Mouse (Mus musculus) stomach, embryonic 15.5 days (tissue): ENCODE measurements around the gene Hpd. TPM values are rescaled to one million over a fixed set of nuclear protein-coding genes. Genes with fewer than 3 reads are reported as not detected.
A peak's percentile ranks its signal among the peaks of the same experiment; 100 is the strongest.

ENCODE experiments used
- ATAC-seq: fragments of 200-750 bp; cut with Nextera tagmentation; 2 replicates; pipeline ENCODE4 v1.8.0; 2017; ENCODE audit warnings: low read depth, moderate number of reproducible peaks, moderate TSS enrichment; ENCODE audit not compliant: insufficient read depth, low FRiP score
- H3K27ac ChIP-seq: fragments of 300-500 bp; sonication (generic); 2 replicates; pipeline ENCODE4 v1.5.1; 2015; ENCODE audit warnings: mild to moderate bottlenecking, inconsistent platforms
- H3K27me3 ChIP-seq: fragments of 300-500 bp; sonication (generic); replicated peaks from 2 replicates; pipeline ENCODE4 v1.6.1; 2015; ENCODE audit warnings: inconsistent platforms
- H3K36me3 ChIP-seq: fragments of 300-500 bp; sonication (generic); 2 replicates; pipeline ENCODE4 v1.6.1; 2015; ENCODE audit warnings: inconsistent platforms
- H3K4me1 ChIP-seq: fragments of 300-500 bp; sonication (generic); 2 replicates; pipeline ENCODE4 v1.6.1; 2015; ENCODE audit warnings: inconsistent platforms
- H3K4me2 ChIP-seq: fragments of 300-500 bp; sonication (generic); 2 replicates; pipeline ENCODE4 v1.6.1; 2015; ENCODE audit warnings: mild to moderate bottlenecking, inconsistent platforms
- H3K4me3 ChIP-seq: fragments of 300-500 bp; sonication (generic); replicated peaks from 2 replicates; pipeline ENCODE4 v1.5.1; 2015; ENCODE audit warnings: inconsistent platforms
- H3K9ac ChIP-seq: fragments of 300-500 bp; sonication (generic); 2 replicates; pipeline ENCODE4 v1.6.1; 2015; ENCODE audit warnings: inconsistent platforms
- H3K9me3 ChIP-seq: fragments of 300-500 bp; sonication (generic); 2 replicates; pipeline ENCODE4 v1.6.1; 2016; ENCODE audit warnings: inconsistent platforms
- WGBS: fragments of 180-500 bp; shearing (Covaris S2); methylation state at CpG from one replicate; pipeline ENCODE4 v1.1.7; 2015; 5-methylcytosine and 5-hydroxymethylcytosine counted together
- polyA plus RNA-seq: library from polyadenylated mRNA; unstranded; fragments of >200 nt; fragmentation: Nextera tagmentation; extraction: Ambion mirVana; gene quantifications from 2 replicates; pipeline ENCODE4 v1.2.1, GENCODE M21; 2015

Hpd gene
- polyA plus RNA-seq, 1 experiment from 2014 or later, result 5.3 TPM

GRCm38 (mm10) chr5:123138230-123138911 lies 44.2 kb downstream of the Hpd start:
- H3K36me3 ChIP-seq, result no peaks in the 10 kb centered on the region
- peak; percentile 40 for ATAC-seq
- H3K27me3 ChIP-seq, result no peaks in the 10 kb centered on the region
- peak overlapping the region; percentile 87 for H3K4me2 ChIP-seq
- H3K9me3 ChIP-seq, result no peaks in the 10 kb centered on the region
- H3K9ac ChIP-seq, result peak overlapping the region; percentile 88
- peak overlapping the region; percentile 100 for H3K27ac ChIP-seq
- H3K4me1 ChIP-seq, result peaks cover 43% of the 10 kb centered on the region
- peak overlapping the region; percentile 60 for H3K4me3 ChIP-seq
- under 1% methylated on average over 37 of the region's 40 CpGs for WGBS

DNA sequence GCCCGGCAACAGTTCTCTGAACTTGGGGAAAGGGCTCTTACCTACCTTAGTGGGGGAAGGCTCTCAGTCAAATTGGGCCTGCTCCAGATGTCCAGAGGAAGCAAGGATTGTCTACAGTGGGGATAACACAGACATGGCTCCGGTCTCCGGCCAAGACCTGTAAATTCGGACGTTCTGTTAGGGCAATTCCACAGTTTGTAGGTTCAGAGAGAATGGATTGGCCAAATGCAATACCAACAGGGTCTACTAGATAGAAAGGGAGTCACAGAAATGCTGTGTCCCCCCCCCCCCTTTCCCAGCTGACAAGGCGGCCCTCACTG lies 44.7 kb downstream of the Hpd start:
- peak overlapping the region; percentile 60 for H3K4me3 ChIP-seq
- ATAC-seq, result no peak
- H3K36me3 ChIP-seq, result no peaks in the 10 kb centered on the region
- peak overlapping the region; percentile 87 for H3K4me2 ChIP-seq
- H3K9me3 ChIP-seq, result no peaks in the 10 kb centered on the region
- peak overlapping the region; percentile 100 for H3K27ac ChIP-seq
- peak overlapping the region; percentile 88 for H3K9ac ChIP-seq
- 2% methylated on average over 6 of the region's 6 CpGs for WGBS
- peaks cover 46% of the 10 kb centered on the region for H3K4me1 ChIP-seq
- H3K27me3 ChIP-seq, result no peaks in the 10 kb centered on the region

GRCm38 (mm10) chr5:123137044-123137909 lies 45.2 kb downstream of the Hpd start:
- H3K9me3 ChIP-seq, result no peaks in the 10 kb centered on the region
- peak overlapping the region; percentile 100 for H3K27ac ChIP-seq
- H3K9ac ChIP-seq, result peak overlapping the region; percentile 88
- H3K4me2 ChIP-seq, result peak overlapping the region; percentile 87
- H3K36me3 ChIP-seq, result no peaks in the 10 kb centered on the region
- WGBS, result 3% methylated on average over 20 of the region's 20 CpGs
- peaks cover 52% of the 10 kb centered on the region for H3K4me1 ChIP-seq
- peak; percentile 27 for ATAC-seq
- H3K27me3 ChIP-seq, result no peaks in the 10 kb centered on the region
- H3K4me3 ChIP-seq, result peak overlapping the region; percentile 60

- Histone ChIP-seq H3K27ac (peak overlapping the region; percentile 100), H3K4me3 (peak overlapping the region; percentile 60), H3K4me1 (peaks cover 60% of the 10 kb centered on the region), H3K27me3 (no peaks in the 10 kb centered on the region), H3K9me3 (no peaks in the 10 kb centered on the region), H3K36me3 (no peaks in the 10 kb centered on the region), H3K4me2 (peak overlapping the region; percentile 87), H3K9ac (peak overlapping the region; percentile 88; the same call in 1 of the 2 replicates)
- under 1% methylated on average over 13 of the region's 13 CpGs for WGBS
- peak; percentile 69 for ATAC-seq
Measured at GRCm38 (mm10) chr5:123136361-123137043, 46.0 kb downstream of the Hpd start.

DNA sequence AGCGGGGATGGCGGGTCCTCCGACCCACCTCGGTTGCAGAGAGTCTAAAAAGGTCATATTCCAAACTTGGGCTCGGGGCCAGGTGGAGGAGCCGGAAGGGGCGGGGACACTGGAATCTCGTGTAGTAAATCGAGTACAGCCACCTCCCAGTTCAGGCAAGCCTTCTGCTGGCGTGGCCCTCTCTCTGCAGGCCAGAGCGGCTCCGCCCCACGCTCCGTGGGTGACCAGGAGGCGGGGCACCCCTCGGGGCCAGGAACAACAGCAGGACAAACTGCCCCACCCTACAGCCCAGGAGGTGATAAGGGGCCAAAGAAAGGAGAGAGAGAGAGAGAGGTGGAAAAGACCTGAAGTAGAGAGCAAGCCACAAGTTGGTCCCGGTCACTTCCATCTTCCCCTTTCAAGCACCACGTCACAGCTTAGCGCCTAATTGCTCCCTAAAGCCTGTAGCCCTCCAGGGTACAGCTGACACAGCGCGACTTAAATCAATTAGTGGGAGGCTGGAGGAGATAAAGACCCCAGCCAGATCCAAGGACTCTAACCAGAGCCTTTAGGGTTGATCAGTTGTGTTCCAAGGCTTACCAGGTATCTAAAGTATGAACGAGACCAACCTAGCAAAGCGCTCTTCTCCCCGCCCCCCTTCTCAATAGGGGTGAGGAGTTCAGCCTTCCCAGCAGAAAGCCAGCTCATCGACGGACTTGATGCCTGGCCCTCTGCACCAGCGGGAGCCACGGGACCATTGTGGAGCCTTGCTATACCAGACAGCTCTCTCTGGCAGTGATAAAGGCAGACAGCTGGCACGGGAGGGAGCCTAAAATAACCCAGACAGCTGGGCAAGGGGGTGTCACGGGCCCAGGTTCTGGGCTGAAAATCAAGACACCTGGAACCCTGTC lies 46.8 kb downstream of the Hpd start:
- no peaks in the 10 kb centered on the region for H3K27me3 ChIP-seq
- H3K4me1 ChIP-seq, result peaks cover 64% of the 10 kb centered on the region
- no peaks in the 10 kb centered on the region for H3K9me3 ChIP-seq
- H3K9ac ChIP-seq, result peak overlapping the region; percentile 88; the same call in 1 of the 2 replicates
- H3K4me2 ChIP-seq, result peak overlapping the region; percentile 87
- peak overlapping the region; percentile 60 for H3K4me3 ChIP-seq
- WGBS, result 4% methylated on average over 30 of the region's 30 CpGs
- peak; percentile 45 for ATAC-seq
- no peaks in the 10 kb centered on the region for H3K36me3 ChIP-seq
- H3K27ac ChIP-seq, result peak overlapping the region; percentile 100

DNA sequence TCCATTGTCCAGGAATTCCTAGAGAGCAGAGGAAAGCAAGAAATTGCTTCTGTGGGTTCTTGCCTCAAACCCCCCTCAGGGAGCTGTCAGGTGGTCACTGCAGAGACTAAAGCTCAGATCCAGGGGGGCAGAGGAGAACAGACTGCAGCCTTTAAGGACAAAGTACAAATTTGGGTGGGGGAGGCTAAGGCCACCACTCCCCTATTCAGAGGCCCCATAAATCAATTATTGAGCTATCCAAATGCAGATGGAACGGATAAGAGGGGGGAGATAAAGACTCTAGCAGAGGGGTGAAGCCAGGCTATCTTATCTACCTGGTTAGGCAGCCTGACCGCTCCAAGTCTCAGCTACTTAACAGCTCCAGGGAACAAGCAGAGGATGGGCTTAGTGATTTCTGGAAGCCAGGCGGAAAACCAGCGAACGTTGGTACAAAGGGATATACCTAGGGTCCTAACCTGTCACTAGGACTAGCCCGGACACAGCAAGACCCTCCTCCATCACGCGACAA lies 47.6 kb downstream of the Hpd start:
- ATAC-seq, result no peak
- peaks cover 64% of the 10 kb centered on the region for H3K4me1 ChIP-seq

DNA sequence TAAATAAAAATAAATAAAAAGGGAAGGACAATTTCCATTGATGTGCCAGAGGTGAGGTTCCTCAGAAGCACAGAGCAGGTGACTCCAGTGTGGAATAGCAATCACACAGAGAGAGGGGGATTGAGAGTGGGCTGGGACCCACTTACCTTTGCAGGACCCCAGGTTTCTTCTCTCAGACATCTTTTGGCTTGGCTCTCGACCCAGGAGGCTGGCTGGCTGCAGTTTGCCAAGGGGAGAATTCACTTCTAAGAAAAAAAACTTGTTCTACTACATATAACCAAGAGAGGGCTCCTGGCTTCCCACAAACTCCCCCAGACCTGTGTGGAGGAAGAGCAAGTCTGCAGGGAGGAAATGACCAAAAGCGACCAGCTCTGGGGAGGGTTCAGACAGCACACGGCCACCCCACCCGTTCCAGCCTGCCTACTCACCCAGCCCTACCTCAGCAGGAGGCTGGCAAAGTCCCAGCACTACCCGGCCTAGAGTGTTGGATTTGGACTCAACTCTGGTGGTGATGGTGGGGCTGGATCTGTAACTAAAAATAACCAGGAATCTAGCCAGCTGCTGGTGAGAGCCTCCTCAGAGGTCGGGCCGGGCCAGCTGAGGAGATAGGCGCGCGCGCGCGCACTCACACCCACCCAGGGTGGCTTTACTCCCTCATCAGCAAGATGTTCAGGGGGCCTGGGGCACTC lies 48.2 kb downstream of the Hpd start:
- ATAC-seq, result no peak
- Histone ChIP-seq H3K9ac (no peak overlapping the region), H3K4me1 (peaks cover 64% of the 10 kb centered on the region), H3K27me3 (no peaks in the 10 kb centered on the region), H3K36me3 (no peaks in the 10 kb centered on the region), H3K4me2 (peak overlapping the region; percentile 87), H3K4me3 (peak overlapping the region; percentile 60), H3K9me3 (no peaks in the 10 kb centered on the region), H3K27ac (peak overlapping the region; percentile 100)
- 24% methylated on average over 13 of the region's 13 CpGs for WGBS

More for the DNA sequence above, 47.6 kb downstream of the Hpd start:
- no peaks in the 10 kb centered on the region for H3K36me3 ChIP-seq
- H3K4me2 ChIP-seq, result peak overlapping the region; percentile 87
- H3K9me3 ChIP-seq, result no peaks in the 10 kb centered on the region
- H3K27me3 ChIP-seq, result no peaks in the 10 kb centered on the region
- peak overlapping the region; percentile 100 for H3K27ac ChIP-seq
- peak overlapping the region; percentile 60 for H3K4me3 ChIP-seq
- WGBS, result 20% methylated on average over 8 of the region's 8 CpGs
- H3K9ac ChIP-seq, result no peak overlapping the region

DNA sequence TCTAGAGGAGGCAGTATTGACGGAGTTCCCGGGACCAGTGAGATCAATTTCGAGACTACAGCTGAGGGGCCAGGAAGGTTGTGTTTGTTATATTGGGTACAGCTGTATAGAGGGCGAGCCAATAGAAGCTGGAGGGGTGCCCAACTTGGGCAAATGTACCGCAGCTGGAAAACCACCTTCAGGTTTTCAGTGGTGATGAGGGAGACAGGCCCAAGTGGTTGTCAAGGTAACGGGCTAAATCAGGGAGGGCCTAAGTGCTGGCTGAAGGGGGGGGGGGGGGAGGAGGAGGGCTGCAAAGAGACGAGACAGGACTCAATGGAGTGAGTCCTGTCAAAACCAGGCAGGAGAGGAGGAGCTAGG lies 48.8 kb downstream of the Hpd start:
- Histone ChIP-seq H3K4me1 (peaks cover 64% of the 10 kb centered on the region), H3K36me3 (no peaks in the 10 kb centered on the region), H3K4me2 (peak overlapping the region; percentile 87), H3K4me3 (no peak overlapping the region), H3K27ac (peak overlapping the region; percentile 100), H3K9ac (no peak overlapping the region), H3K27me3 (no peaks in the 10 kb centered on the region), H3K9me3 (no peaks in the 10 kb centered on the region)
- ATAC-seq, result no peak
- 24% methylated on average over 7 of the region's 7 CpGs for WGBS

DNA sequence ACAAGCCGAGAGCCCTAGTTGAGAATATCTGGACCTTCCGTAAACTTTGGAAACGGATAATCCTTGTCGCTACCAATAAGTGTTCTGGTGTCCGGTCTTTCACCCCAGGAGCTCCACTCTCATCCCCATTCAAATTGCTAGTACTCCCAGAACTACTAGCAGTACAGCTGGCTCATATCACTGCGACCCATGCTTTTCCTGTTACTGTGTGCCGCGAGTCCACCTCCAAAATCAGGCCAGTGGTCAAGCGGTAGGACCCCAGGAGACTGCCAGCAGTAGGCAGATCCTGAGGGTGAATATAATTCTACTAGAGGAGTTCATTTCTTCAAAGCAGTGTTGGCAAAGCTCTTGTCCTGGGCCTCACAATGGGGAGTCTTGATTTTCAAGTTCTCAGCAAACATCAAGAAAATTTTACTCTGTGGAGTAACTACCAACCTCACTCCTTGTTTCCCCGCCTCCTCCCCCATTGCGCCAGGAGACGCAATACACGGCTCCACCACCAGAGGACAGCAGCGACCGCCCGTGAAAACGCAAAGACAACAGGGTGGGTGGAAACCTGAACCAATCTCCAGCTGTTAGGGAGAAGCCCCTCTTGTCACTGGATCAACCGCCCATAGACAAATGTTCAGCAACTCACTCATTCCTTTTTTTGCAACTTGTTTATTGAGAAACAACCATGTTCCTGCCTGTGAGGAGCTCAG lies 49.3 kb downstream of the Hpd start:
- H3K36me3 ChIP-seq, result no peaks in the 10 kb centered on the region
- ATAC-seq, result no peak
- H3K27ac ChIP-seq, result peak overlapping the region; percentile 100
- peak overlapping the region; percentile 87 for H3K4me2 ChIP-seq
- 15% methylated on average over 18 of the region's 18 CpGs for WGBS
- no peak overlapping the region for H3K9ac ChIP-seq
- no peaks in the 10 kb centered on the region for H3K9me3 ChIP-seq
- H3K4me1 ChIP-seq, result peaks cover 64% of the 10 kb centered on the region
- no peaks in the 10 kb centered on the region for H3K27me3 ChIP-seq
- H3K4me3 ChIP-seq, result no peak overlapping the region

- Histone ChIP-seq H3K4me1 (peaks cover 61% of the 10 kb centered on the region), H3K4me2 (peak within 1 kb of the TSS; percentile 87), H3K9ac (peak within 1 kb of the TSS; percentile 19; the same call in 1 of the 2 replicates), H3K27me3 (no peaks in the 10 kb centered on the region), H3K4me3 (peak within 1 kb of the TSS; percentile 40), H3K9me3 (no peaks in the 10 kb centered on the region), H3K36me3 (no peaks in the 10 kb centered on the region), H3K27ac (peak within 1 kb of the TSS; percentile 100)
- WGBS, result 4% methylated on average over 42 of the region's 44 CpGs
- ATAC-seq, result peak; percentile 55
Measured at GRCm38 (mm10) chr5:123132308-123133071, 50.0 kb downstream of the Hpd start, which contains the start of gene Rhof. Rhof (minus strand) TSS chr5:123132692.
